Mouse (Mus musculus) limb, embryonic 11.5 days (tissue): Measurements from ENCODE around the gene Rangap1. TPM values are rescaled to one million over a fixed set of nuclear protein-coding genes. Genes with fewer than 3 reads are reported as not detected.
A peak's percentile ranks its signal among the peaks of the same experiment; 100 is the strongest.

Experiments used
- ATAC-seq: fragments of 200-750 bp; cut with Nextera tagmentation; 2 replicates; pipeline ENCODE4 v1.8.0; 2017; ENCODE audit warnings: low read depth; ENCODE audit not compliant: insufficient number of reproducible peaks, low FRiP score, low TSS enrichment
- DNase-seq: peaks from one replicate; pipeline ENCODE4 v3.0.0-alpha.2; 2015; ENCODE audit warnings: low spot score
- H3K27ac ChIP-seq: fragments of 300-500 bp; sonication (generic); replicated peaks from 2 replicates; pipeline ENCODE4 v1.5.1; 2014; ENCODE audit warnings: low read depth, mild to moderate bottlenecking, low read length
- H3K27me3 ChIP-seq: fragments of 300-500 bp; sonication (generic); 2 replicates; pipeline ENCODE4 v1.6.1; 2014; ENCODE audit warnings: mild to moderate bottlenecking, low read length, mixed read lengths; ENCODE audit not compliant: control insufficient read depth, insufficient read depth
- H3K36me3 ChIP-seq: fragments of 300-500 bp; sonication (generic); 2 replicates; pipeline ENCODE4 v1.6.1; 2014; ENCODE audit warnings: mild to moderate bottlenecking, low read length, moderate library complexity, mixed read lengths; ENCODE audit not compliant: control insufficient read depth, insufficient read depth
- H3K4me1 ChIP-seq: fragments of 300-500 bp; sonication (generic); 2 replicates; pipeline ENCODE4 v1.6.1; 2014; ENCODE audit warnings: low read length, mixed read lengths; ENCODE audit not compliant: control insufficient read depth, insufficient read depth
- H3K4me2 ChIP-seq: fragments of 300-500 bp; sonication (generic); 2 replicates; pipeline ENCODE4 v1.6.1; 2014; ENCODE audit warnings: low read depth, mild to moderate bottlenecking, moderate library complexity; ENCODE audit not compliant: severe bottlenecking
- H3K4me3 ChIP-seq: fragments of 300-500 bp; sonication (generic); 2 replicates; pipeline ENCODE4 v1.5.1; 2014; ENCODE audit warnings: low read depth, low read length
- H3K9ac ChIP-seq: fragments of 300-500 bp; sonication (generic); 2 replicates; pipeline ENCODE4 v1.6.1; 2014; ENCODE audit warnings: mild to moderate bottlenecking, low read length
- H3K9me3 ChIP-seq: fragments of 300-500 bp; sonication (generic); 2 replicates; pipeline ENCODE4 v1.6.1; 2016; ENCODE audit warnings: low read length; ENCODE audit not compliant: control insufficient read depth
- WGBS: fragments of 180-500 bp; shearing (Covaris S2); extraction: QIAGEN DNeasy Blood & Tissue Kit; methylation state at CpG from one replicate; pipeline ENCODE4 v1.1.7; 2014; 5-methylcytosine and 5-hydroxymethylcytosine counted together
- polyA plus RNA-seq: library from polyadenylated mRNA; unstranded; fragments of >200 nt; fragmentation: Nextera tagmentation; extraction: Ambion mirVana; gene quantifications from 2 replicates; pipeline ENCODE4 v1.2.1, GENCODE M21; 2014

Rangap1 gene
- polyA plus RNA-seq, 1 experiment from 2014 or later, result 125 TPM

GRCm38 (mm10) chr15:81729792-81730635 lies 15.3 kb downstream of the Rangap1 start:
- peak overlapping the region; percentile 100 for H3K4me3 ChIP-seq
- no peaks in the 10 kb centered on the region for H3K27me3 ChIP-seq
- peak overlapping the region; percentile 21; the same call in 1 of the 2 replicates for H3K27ac ChIP-seq
- ATAC-seq, result peak; percentile 98
- 5% methylated on average over 41 of the region's 41 CpGs for WGBS
- H3K4me2 ChIP-seq, result peak overlapping the region; percentile 85
- peaks cover 7% of the 10 kb centered on the region; the same call in 1 of the 2 replicates for H3K4me1 ChIP-seq
- H3K36me3 ChIP-seq, result peaks cover 2% of the 10 kb centered on the region; the same call in 1 of the 2 replicates
- peak; percentile 98 for DNase-seq
- H3K9ac ChIP-seq, result peak overlapping the region; percentile 93
- H3K9me3 ChIP-seq, result no peaks in the 10 kb centered on the region

DNA sequence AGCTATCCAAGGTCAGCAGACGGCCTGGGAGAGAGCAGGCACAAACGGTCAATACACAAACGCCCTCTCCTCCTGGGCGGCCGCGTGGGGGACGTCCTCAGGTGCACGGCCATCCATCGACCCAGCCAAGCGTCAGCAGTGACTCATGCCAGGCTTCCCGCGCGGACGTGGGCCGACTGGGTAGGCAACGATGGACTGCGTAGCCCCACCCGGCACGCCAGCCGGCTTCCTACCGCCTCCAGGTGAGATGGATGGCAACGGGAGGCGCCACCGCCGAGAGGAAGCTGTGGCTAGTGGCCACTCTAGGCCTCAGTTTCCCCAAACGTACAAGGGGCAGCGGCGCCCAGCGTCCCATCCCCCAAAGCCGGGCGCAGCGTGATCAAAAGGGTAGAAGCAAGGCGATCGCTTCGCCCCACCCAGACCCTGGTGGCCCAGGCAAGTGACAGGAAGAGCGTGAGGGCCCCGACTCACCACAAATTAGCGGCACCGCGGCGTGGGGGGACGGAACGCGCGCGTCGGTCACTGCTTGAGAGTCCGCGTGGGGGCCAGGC lies 16.0 kb downstream of the Rangap1 start:
- Histone ChIP-seq H3K36me3 (peaks cover 2% of the 10 kb centered on the region; the same call in 1 of the 2 replicates), H3K27ac (peak overlapping the region; percentile 21; the same call in 1 of the 2 replicates), H3K9ac (peak overlapping the region; percentile 93), H3K4me2 (peak overlapping the region; percentile 85), H3K4me3 (peak overlapping the region; percentile 100), H3K4me1 (peaks cover 7% of the 10 kb centered on the region; the same call in 1 of the 2 replicates), H3K27me3 (no peaks in the 10 kb centered on the region), H3K9me3 (no peaks in the 10 kb centered on the region)
- DNase-seq (peak; percentile 35), ATAC-seq (no peak)
- WGBS, result under 1% methylated on average over 48 of the region's 49 CpGs

- 99% methylated on average over 8 of the region's 8 CpGs for WGBS
- H3K4me1 ChIP-seq, result peaks cover 7% of the 10 kb centered on the region; the same call in 1 of the 2 replicates
- H3K4me2 ChIP-seq, result no peak overlapping the region
- no peak for ATAC-seq
- no peak overlapping the region for H3K9ac ChIP-seq
- no peak overlapping the region for H3K27ac ChIP-seq
- H3K27me3 ChIP-seq, result no peaks in the 10 kb centered on the region
- H3K36me3 ChIP-seq, result peaks cover 16% of the 10 kb centered on the region; the same call in 1 of the 2 replicates
- no peak for DNase-seq
- no peak overlapping the region for H3K4me3 ChIP-seq
- H3K9me3 ChIP-seq, result no peaks in the 10 kb centered on the region
Measured at GRCm38 (mm10) chr15:81725965-81726364, 19.4 kb downstream of the Rangap1 start.

- no peak overlapping the region for H3K9ac ChIP-seq
- DNase-seq (no peak), ATAC-seq (no peak)
- H3K4me3 ChIP-seq, result no peak overlapping the region
- no peak overlapping the region for H3K27ac ChIP-seq
- H3K4me2 ChIP-seq, result no peak overlapping the region
- 92% methylated on average over 11 of the region's 11 CpGs for WGBS
- H3K9me3 ChIP-seq, result no peaks in the 10 kb centered on the region
- H3K27me3 ChIP-seq, result no peaks in the 10 kb centered on the region
- peaks cover 4% of the 10 kb centered on the region; the same call in 1 of the 2 replicates for H3K4me1 ChIP-seq
- H3K36me3 ChIP-seq, result peaks cover 27% of the 10 kb centered on the region
Measured at GRCm38 (mm10) chr15:81723653-81724052, 21.7 kb downstream of the Rangap1 start.

- Histone ChIP-seq H3K27me3 (no peaks in the 10 kb centered on the region), H3K4me1 (no peaks in the 10 kb centered on the region), H3K27ac (no peak overlapping the region), H3K9ac (no peak overlapping the region; the same call in 1 of the 2 replicates), H3K9me3 (no peaks in the 10 kb centered on the region), H3K4me2 (no peak overlapping the region), H3K36me3 (peaks cover 33% of the 10 kb centered on the region), H3K4me3 (no peak overlapping the region)
- DNase-seq (no peak), ATAC-seq (no peak)
- WGBS, result 95% methylated on average over 5 of the region's 5 CpGs
Measured at GRCm38 (mm10) chr15:81722361-81722760, 23.0 kb downstream of the Rangap1 start.

- WGBS, result 88% methylated on average over 6 of the region's 6 CpGs
- DNase-seq, result no peak
- no peak overlapping the region for H3K4me3 ChIP-seq
- H3K9ac ChIP-seq, result no peak overlapping the region
- ATAC-seq, result no peak
- no peaks in the 10 kb centered on the region for H3K27me3 ChIP-seq
- H3K36me3 ChIP-seq, result peaks cover 50% of the 10 kb centered on the region
- H3K27ac ChIP-seq, result no peak overlapping the region
- H3K4me2 ChIP-seq, result no peak overlapping the region
- H3K9me3 ChIP-seq, result no peaks in the 10 kb centered on the region
- no peaks in the 10 kb centered on the region for H3K4me1 ChIP-seq
Measured at GRCm38 (mm10) chr15:81719139-81719531, 26.2 kb downstream of the Rangap1 start.

- 93% methylated on average over 9 of the region's 9 CpGs for WGBS
- H3K36me3 ChIP-seq, result peaks cover 48% of the 10 kb centered on the region
- H3K9me3 ChIP-seq, result no peaks in the 10 kb centered on the region
- H3K27me3 ChIP-seq, result no peaks in the 10 kb centered on the region
- DNase-seq (no peak), ATAC-seq (no peak)
- H3K9ac ChIP-seq, result no peak overlapping the region
- H3K27ac ChIP-seq, result no peak overlapping the region
- no peaks in the 10 kb centered on the region for H3K4me1 ChIP-seq
- no peak overlapping the region for H3K4me3 ChIP-seq
- no peak overlapping the region for H3K4me2 ChIP-seq
Measured at GRCm38 (mm10) chr15:81718336-81719138, 26.8 kb downstream of the Rangap1 start.

DNA sequence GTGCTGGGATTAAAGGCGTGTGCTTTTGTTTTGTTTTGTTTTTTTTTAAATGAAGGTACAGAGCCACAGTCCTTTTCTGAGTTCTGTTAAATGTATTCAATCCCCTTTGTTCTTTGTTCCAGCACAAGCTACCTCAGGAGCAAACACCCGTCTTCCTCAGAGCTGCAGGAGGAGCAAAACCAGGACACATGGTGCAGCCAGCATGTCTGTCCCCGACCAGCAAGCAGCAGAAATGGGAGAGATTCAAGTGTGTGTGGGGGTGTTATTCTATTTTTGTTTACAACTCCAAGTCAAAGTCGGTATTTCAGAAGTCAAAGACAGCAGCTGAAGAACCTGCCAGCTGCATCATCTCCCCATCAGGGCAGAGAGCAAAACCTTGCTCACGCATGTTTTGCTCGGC lies 31.6 kb downstream of the Rangap1 start:
- Histone ChIP-seq H3K36me3 (peaks cover 63% of the 10 kb centered on the region), H3K9ac (no peak overlapping the region), H3K4me2 (no peak overlapping the region)

More for the DNA sequence above, 31.6 kb downstream of the Rangap1 start:
- no peak overlapping the region for H3K4me3 ChIP-seq
- no peaks in the 10 kb centered on the region for H3K27me3 ChIP-seq
- no peak overlapping the region for H3K27ac ChIP-seq
- no peak for ATAC-seq
- DNase-seq, result no peak
- no peaks in the 10 kb centered on the region for H3K9me3 ChIP-seq
- WGBS, result 92% methylated on average over 6 of the region's 6 CpGs
- H3K4me1 ChIP-seq, result no peaks in the 10 kb centered on the region
